Mouse (Mus musculus) forebrain, embryonic 11.5 days (tissue): ENCODE data around the gene Trmt10a. TPM values are rescaled to one million over a fixed set of nuclear protein-coding genes. Genes with fewer than 3 reads are reported as not detected.
A peak's percentile ranks its signal among the peaks of the same experiment; 100 is the strongest.

ENCODE experiments used
- ATAC-seq: fragments of 200-750 bp; cut with Nextera tagmentation; replicated peaks from 2 replicates; pipeline ENCODE4 v1.8.0; 2017; ENCODE audit warnings: moderate TSS enrichment; ENCODE audit not compliant: low FRiP score
- DNase-seq: peaks from one replicate; pipeline ENCODE4 v3.0.0-alpha.2; 2017; ENCODE audit warnings: low spot score
- H3K27ac ChIP-seq: fragments of 300-500 bp; sonication (generic); 2 replicates; pipeline ENCODE4 v1.5.1; 2014; ENCODE audit warnings: low read depth, low read length
- H3K27me3 ChIP-seq: fragments of 300-500 bp; sonication (generic); 2 replicates; pipeline ENCODE4 v1.6.1; 2014; ENCODE audit warnings: mild to moderate bottlenecking, low read length, mixed read lengths; ENCODE audit not compliant: control insufficient read depth, insufficient read depth
- H3K36me3 ChIP-seq: fragments of 300-500 bp; sonication (generic); 2 replicates; pipeline ENCODE4 v1.6.1; 2014; ENCODE audit warnings: mild to moderate bottlenecking, low read length, moderate library complexity, mixed read lengths; ENCODE audit not compliant: control insufficient read depth, insufficient read depth
- H3K4me1 ChIP-seq: fragments of 300-500 bp; sonication (generic); replicated peaks from 2 replicates; pipeline ENCODE4 v1.6.1; 2014; ENCODE audit warnings: low read length, mixed read lengths; ENCODE audit not compliant: control insufficient read depth, insufficient read depth
- H3K4me2 ChIP-seq: fragments of 300-500 bp; sonication (generic); 2 replicates; pipeline ENCODE4 v1.6.1; 2014; ENCODE audit warnings: low read depth, mild to moderate bottlenecking, low read length, moderate library complexity, mixed read lengths; ENCODE audit not compliant: severe bottlenecking
- H3K4me3 ChIP-seq: fragments of 300-500 bp; sonication (generic); 2 replicates; pipeline ENCODE4 v1.5.1; 2014; ENCODE audit warnings: low read depth, low read length
- H3K9ac ChIP-seq: fragments of 300-500 bp; sonication (generic); 2 replicates; pipeline ENCODE4 v1.6.1; 2014; ENCODE audit warnings: low read length
- H3K9me3 ChIP-seq: fragments of 300-500 bp; sonication (generic); 2 replicates; pipeline ENCODE4 v1.6.1; 2016; ENCODE audit warnings: low read length, mixed read lengths; ENCODE audit not compliant: control insufficient read depth
- WGBS: fragments of 180-500 bp; shearing (Covaris S2); extraction: QIAGEN DNeasy Blood & Tissue Kit; methylation state at CpG from one replicate; pipeline ENCODE4 v1.1.7; 2014; 5-methylcytosine and 5-hydroxymethylcytosine counted together
- polyA plus RNA-seq: library from polyadenylated mRNA; unstranded; fragments of >200 nt; fragmentation: Nextera tagmentation; extraction: Ambion mirVana; gene quantifications from 2 replicates; pipeline ENCODE4 v1.2.1, GENCODE M21; 2014

Trmt10a gene
- polyA plus RNA-seq, 1 experiment from 2014 or later = 15.1 TPM

- H3K9ac ChIP-seq = no peak overlapping the region
- no peaks in the 10 kb centered on the region for H3K27me3 ChIP-seq
- no peak overlapping the region for H3K27ac ChIP-seq
- WGBS = 78% methylated on average over 10 of the region's 10 CpGs
- ATAC-seq = no peak
- no peaks in the 10 kb centered on the region for H3K4me1 ChIP-seq
- no peaks in the 10 kb centered on the region for H3K36me3 ChIP-seq
- H3K4me3 ChIP-seq = no peak overlapping the region
- DNase-seq = no peak
- no peaks in the 10 kb centered on the region for H3K9me3 ChIP-seq
- no peak overlapping the region for H3K4me2 ChIP-seq
These were observed 30.0 kb downstream of the Trmt10a start for GRCm38 (mm10) chr3:138173291-138173690.

DNA sequence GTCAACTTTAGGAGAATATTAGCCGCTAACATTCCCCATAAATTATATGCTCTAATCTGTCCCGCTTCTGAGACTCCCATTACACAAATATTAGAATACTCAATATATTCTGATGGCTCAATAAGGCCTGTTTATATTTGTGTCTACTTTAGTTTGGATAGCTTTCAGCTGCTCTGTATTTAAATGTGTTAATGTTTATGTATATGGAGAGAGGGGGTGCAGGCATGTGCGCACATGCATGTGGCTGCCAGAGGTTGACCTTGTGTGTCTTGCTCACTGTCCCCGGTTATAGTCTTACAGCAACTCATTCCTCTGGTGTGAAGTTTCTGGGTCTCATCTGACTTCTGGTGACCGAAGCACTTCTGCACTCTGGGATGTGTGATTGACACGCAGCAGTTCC is 32.3 kb downstream of the Trmt10a start:
- Histone ChIP-seq H3K4me1 (no peaks in the 10 kb centered on the region), H3K4me3 (no peak overlapping the region), H3K4me2 (no peak overlapping the region), H3K27ac (no peak overlapping the region), H3K9me3 (no peaks in the 10 kb centered on the region), H3K9ac (no peak overlapping the region), H3K27me3 (no peaks in the 10 kb centered on the region), H3K36me3 (no peaks in the 10 kb centered on the region)
- DNase-seq (no peak), ATAC-seq (no peak)
- 91% methylated on average over 6 of the region's 6 CpGs for WGBS

GRCm38 (mm10) chr3:138182019-138182418 is 38.8 kb downstream of the Trmt10a start:
- Histone ChIP-seq H3K9me3 (no peaks in the 10 kb centered on the region), H3K4me2 (no peak overlapping the region), H3K9ac (no peak overlapping the region), H3K27me3 (no peaks in the 10 kb centered on the region), H3K4me1 (no peaks in the 10 kb centered on the region; the same call in 1 of the 2 replicates), H3K4me3 (no peak overlapping the region), H3K27ac (no peak overlapping the region), H3K36me3 (no peaks in the 10 kb centered on the region)
- ATAC-seq (no peak), DNase-seq (no peak)
- 82% methylated on average over 2 of the region's 2 CpGs for WGBS

GRCm38 (mm10) chr3:138183371-138183770 is 40.1 kb downstream of the Trmt10a start:
- Histone ChIP-seq H3K9me3 (no peaks in the 10 kb centered on the region), H3K4me3 (no peak overlapping the region), H3K9ac (no peak overlapping the region), H3K27me3 (no peaks in the 10 kb centered on the region), H3K27ac (no peak overlapping the region), H3K4me2 (no peak overlapping the region), H3K4me1 (no peaks in the 10 kb centered on the region; the same call in 1 of the 2 replicates), H3K36me3 (no peaks in the 10 kb centered on the region)
- no peak for DNase-seq
- ATAC-seq = no peak
- WGBS = 91% methylated on average over 7 of the region's 7 CpGs

- H3K4me2 ChIP-seq = no peak overlapping the region
- ATAC-seq = no peak
- no peaks in the 10 kb centered on the region; the same call in 1 of the 2 replicates for H3K4me1 ChIP-seq
- no peaks in the 10 kb centered on the region for H3K27me3 ChIP-seq
- H3K9ac ChIP-seq = no peak overlapping the region
- no peak for DNase-seq
- 68% methylated on average over 4 of the region's 4 CpGs for WGBS
- H3K4me3 ChIP-seq = no peak overlapping the region
- H3K9me3 ChIP-seq = no peaks in the 10 kb centered on the region
- no peaks in the 10 kb centered on the region for H3K36me3 ChIP-seq
- no peak overlapping the region for H3K27ac ChIP-seq
These were observed 42.0 kb downstream of the Trmt10a start for GRCm38 (mm10) chr3:138185290-138185689.

- 0 out of 2 replicates have a peak, but pooled peaks have one; percentile 41 for ATAC-seq
- H3K4me2 ChIP-seq = no peak overlapping the region
- DNase-seq = no peak
- no peaks in the 10 kb centered on the region for H3K36me3 ChIP-seq
- H3K27me3 ChIP-seq = no peaks in the 10 kb centered on the region
- no peak overlapping the region for H3K4me3 ChIP-seq
- no peak overlapping the region for H3K27ac ChIP-seq
- no peaks in the 10 kb centered on the region; the same call in 1 of the 2 replicates for H3K4me1 ChIP-seq
- H3K9me3 ChIP-seq = no peaks in the 10 kb centered on the region
- H3K9ac ChIP-seq = no peak overlapping the region
- 91% methylated on average over 26 of the region's 26 CpGs for WGBS
These were observed 43.0 kb downstream of the Trmt10a start for GRCm38 (mm10) chr3:138185995-138186930.

DNA sequence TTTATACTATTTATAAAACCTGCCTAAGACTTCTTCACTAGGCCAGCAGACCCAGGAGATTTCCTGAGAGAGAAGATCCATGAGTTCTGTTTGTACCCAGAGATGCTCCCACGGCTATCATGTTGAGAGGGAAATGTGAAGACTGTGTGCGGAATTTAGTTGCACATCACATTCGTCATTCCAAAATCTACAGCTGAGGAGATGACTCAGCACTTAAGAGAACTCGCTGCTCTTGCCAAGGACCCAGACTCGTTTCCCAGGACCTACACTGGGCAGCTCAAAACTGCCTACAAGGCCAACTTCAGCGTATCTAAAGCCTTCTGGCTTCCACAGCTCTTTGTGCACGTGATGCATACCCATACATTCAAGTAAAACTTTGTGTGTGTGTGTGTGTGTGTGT is 49.0 kb downstream of the Trmt10a start:
- 88% methylated on average over 7 of the region's 7 CpGs for WGBS
- DNase-seq = no peak
- Histone ChIP-seq H3K36me3 (no peaks in the 10 kb centered on the region), H3K9me3 (no peaks in the 10 kb centered on the region), H3K9ac (no peak overlapping the region), H3K27ac (no peak overlapping the region), H3K4me3 (no peak overlapping the region), H3K27me3 (no peaks in the 10 kb centered on the region), H3K4me1 (no peaks in the 10 kb centered on the region), H3K4me2 (no peak overlapping the region)
- ATAC-seq = no peak

- no peak for DNase-seq
- no peaks in the 10 kb centered on the region for H3K36me3 ChIP-seq
These were observed 50.5 kb downstream of the Trmt10a start, which contains the start of gene 4930579F01Rik for GRCm38 (mm10) chr3:138193683-138194302. 4930579F01Rik (minus strand) TSS chr3:138193825.

More at GRCm38 (mm10) chr3:138193683-138194302, 50.5 kb downstream of the Trmt10a start, which contains the start of gene 4930579F01Rik:
- WGBS = 82% methylated on average over 15 of the region's 15 CpGs
- Histone ChIP-seq H3K4me2 (no peak within 1 kb of the TSS), H3K27ac (no peak within 1 kb of the TSS), H3K27me3 (no peaks in the 10 kb centered on the region), H3K9me3 (no peaks in the 10 kb centered on the region), H3K4me1 (no peaks in the 10 kb centered on the region), H3K9ac (no peak within 1 kb of the TSS), H3K4me3 (no peak within 1 kb of the TSS)
- ATAC-seq = no peak
